Mouse (Mus musculus) CH12.LX (cell line): ENCODE measurements at regions not wholly inside any gene's neighbourhood (a gene's known extent, or its start where the extent isn't known, plus 50 kb on each side); places are given as distances from the start of the nearest gene placed in this dataset.

ENCODE experiments used
- CTCF ChIP-seq, 2 experiments: IDR thresholded peaks in 1 of 2; conservative IDR thresholded peaks in 1 of 2; 2 replicates each; pipeline ENCODE4 v1.5.1; 2011 to 2012; ENCODE audit warnings: low read depth in 2 of 2, low read length in 2 of 2, improper control_type of control experiment in 1 of 2, inconsistent platforms in 1 of 2, mild to moderate bottlenecking in 1 of 2, moderate library complexity in 1 of 2
- IRF4 ChIP-seq: IDR thresholded peaks from 2 replicates; pipeline ENCODE4 v1.6.1; 2014; ENCODE audit warnings: low read depth, mild to moderate bottlenecking, inconsistent platforms, low read length, improper control_type of control experiment
- KAT2A ChIP-seq: IDR thresholded peaks from 2 replicates; pipeline ENCODE4 v1.6.1; 2012; ENCODE audit warnings: low read length, improper control_type of control experiment, inconsistent platforms; ENCODE audit not compliant: insufficient replicate concordance
- NRF1 ChIP-seq: IDR thresholded peaks from 2 replicates; pipeline ENCODE4 v1.6.1; 2014; ENCODE audit warnings: low read depth, mild to moderate bottlenecking, inconsistent platforms, low read length, improper control_type of control experiment, moderate library complexity
- POLR2A ChIP-seq: IDR thresholded peaks from 2 replicates; pipeline ENCODE4 v1.6.1; 2011; ENCODE audit warnings: low read depth, mild to moderate bottlenecking, improper control_type of control experiment, low read length
- POLR2AphosphoS2 ChIP-seq: IDR thresholded peaks from 2 replicates; pipeline ENCODE4 v1.6.1; 2011; ENCODE audit warnings: low read depth, low read length, improper control_type of control experiment
- ZKSCAN1 ChIP-seq: IDR thresholded peaks from 2 replicates; pipeline ENCODE4 v1.6.1; 2012; ENCODE audit warnings: low read depth, inconsistent platforms, low read length, improper control_type of control experiment, borderline replicate concordance
- ZNF384 ChIP-seq: IDR thresholded peaks from 2 replicates; pipeline ENCODE4 v1.6.1; 2012; ENCODE audit warnings: low read depth, low read length, improper control_type of control experiment, inconsistent platforms

DNA sequence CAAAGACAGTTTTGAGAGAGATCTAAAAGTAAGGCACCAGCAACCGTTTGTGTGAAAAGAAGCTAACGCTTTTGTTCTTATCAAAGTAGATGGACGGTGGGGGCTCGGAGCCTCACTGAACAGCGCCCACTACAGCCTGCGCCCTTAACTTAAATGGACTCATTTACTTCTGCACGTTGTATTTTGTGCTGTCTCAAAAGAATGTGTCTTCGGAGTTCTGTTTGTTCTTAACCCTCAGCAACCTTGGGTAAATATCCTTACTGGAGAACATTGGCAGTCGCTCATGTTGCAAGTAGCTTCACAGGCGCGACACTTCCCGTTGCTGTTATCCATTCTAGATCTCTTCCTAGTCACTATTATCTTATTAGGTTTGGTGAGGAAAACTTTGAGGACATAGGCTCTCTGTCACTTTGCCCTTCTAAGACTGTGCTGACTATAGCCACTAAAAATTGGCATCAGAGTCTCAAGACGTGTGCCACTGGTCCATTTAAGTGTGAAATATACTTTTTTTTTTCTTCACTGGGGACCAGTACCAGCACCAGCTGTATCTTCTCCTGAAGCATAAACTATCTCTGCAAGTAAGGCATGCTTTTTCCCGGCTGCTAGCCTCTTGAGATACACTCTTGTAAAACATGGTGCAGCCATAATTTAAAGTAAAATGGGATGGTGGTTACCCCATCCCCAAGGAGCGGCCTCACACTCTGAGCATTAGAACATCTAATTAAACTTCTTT is 507.0 kb upstream of the Kif2a start:
- TF ChIP-seq POLR2AphosphoS2 (no peak), ZKSCAN1 (no peak), POLR2A (no peak), IRF4 (no peak), CTCF (conservative IDR thresholded peaks at IDR 0.05 in 1 of 2, IDR thresholded peaks at IDR 0.05 in 1 of 2; ENCODE audit: low read depth in 2 of 2, low read length in 2 of 2) (no peak), ZNF384 (no peak), KAT2A (no peak), NRF1 (no peak)
